Mouse (Mus musculus) heart, embryonic 16.5 days (tissue): ENCODE results near the gene Eif4g3. TPM values are rescaled to one million over a fixed set of nuclear protein-coding genes. Genes with fewer than 3 reads are reported as not detected.
A peak's percentile ranks its signal among the peaks of the same experiment; 100 is the strongest.

Experiments used
- ATAC-seq: fragments of 200-750 bp; cut with Nextera tagmentation; replicated peaks from 2 replicates; pipeline ENCODE4 v1.8.0; 2017; ENCODE audit warnings: moderate number of reproducible peaks; ENCODE audit not compliant: insufficient read depth, low FRiP score; ENCODE audit errors: extremely low read depth
- H3K27ac ChIP-seq: fragments of 300-500 bp; sonication (generic); 2 replicates; pipeline ENCODE4 v1.5.1; 2014; ENCODE audit warnings: mild to moderate bottlenecking, low read length, control low read depth, moderate library complexity
- H3K27me3 ChIP-seq: fragments of 300-500 bp; sonication (generic); 2 replicates; pipeline ENCODE4 v1.6.1; 2014; ENCODE audit warnings: low read length, mixed read lengths; ENCODE audit not compliant: control insufficient read depth, insufficient read depth
- H3K36me3 ChIP-seq: fragments of 300-500 bp; sonication (generic); 2 replicates; pipeline ENCODE4 v1.6.1; 2014; ENCODE audit not compliant: control insufficient read depth, insufficient read depth
- H3K4me1 ChIP-seq: fragments of 300-500 bp; sonication (generic); 2 replicates; pipeline ENCODE4 v1.6.1; 2014; ENCODE audit warnings: low read length, mixed read lengths; ENCODE audit not compliant: control insufficient read depth, insufficient read depth
- H3K4me2 ChIP-seq: fragments of 300-500 bp; sonication (generic); 2 replicates; pipeline ENCODE4 v1.6.1; 2014; ENCODE audit warnings: low read depth, mild to moderate bottlenecking, control low read depth, low read length
- H3K4me3 ChIP-seq: fragments of 300-500 bp; sonication (generic); 2 replicates; pipeline ENCODE4 v1.5.1; 2014; ENCODE audit warnings: mild to moderate bottlenecking, control low read depth, low read length
- H3K9ac ChIP-seq: fragments of 300-500 bp; sonication (generic); 2 replicates; pipeline ENCODE4 v1.6.1; 2014; ENCODE audit warnings: low read length, control low read depth
- H3K9me3 ChIP-seq: fragments of 300-500 bp; sonication (generic); replicated peaks from 2 replicates; pipeline ENCODE4 v1.6.1; 2016; ENCODE audit warnings: low read length; ENCODE audit not compliant: control insufficient read depth
- whole genome bisulfite sequencing: fragments of 180-500 bp; shearing (Covaris S2); extraction: QIAGEN DNeasy Blood & Tissue Kit; methylation state at CpG from one replicate; pipeline ENCODE4 v1.1.7; 2014; 5-methylcytosine and 5-hydroxymethylcytosine counted together
- polyA plus RNA-seq: library from polyadenylated mRNA; unstranded; fragments of >200 nt; fragmentation: Nextera tagmentation; extraction: Ambion mirVana; gene quantifications from 2 replicates; pipeline ENCODE4 v1.2.1, GENCODE M21; 2015

Eif4g3 gene
- polyA plus RNA-seq, 1 experiment from 2014 or later, result 18.9 TPM

DNA sequence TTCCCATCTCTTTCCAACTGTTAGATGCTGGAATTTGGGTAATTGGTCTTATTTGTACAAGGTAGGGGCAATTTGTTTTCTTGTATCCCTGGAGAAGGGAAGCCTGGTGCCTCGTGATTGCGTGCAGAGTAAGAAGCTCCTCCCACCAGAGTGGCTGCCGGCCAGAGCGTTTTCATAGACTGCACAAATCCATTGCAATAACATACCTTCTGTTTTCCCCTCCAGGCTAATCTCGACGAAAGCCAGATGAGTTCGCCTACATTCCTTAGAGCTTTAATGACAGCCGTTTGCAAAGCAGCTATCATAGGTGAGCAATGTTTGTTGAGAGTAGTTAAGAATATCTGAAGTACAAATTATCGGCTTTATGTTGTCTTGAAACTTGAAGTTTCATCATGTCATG, 208.9 kb downstream of the Eif4g3 start:
- no peak for ATAC-seq
- no peak overlapping the region for H3K9ac ChIP-seq
- H3K9me3 ChIP-seq, result no peaks in the 10 kb centered on the region
- 46% methylated on average over 9 of the region's 9 CpGs for WGBS
- H3K27ac ChIP-seq, result no peak overlapping the region
- H3K4me2 ChIP-seq, result no peak overlapping the region
- peaks cover 51% of the 10 kb centered on the region for H3K36me3 ChIP-seq
- no peaks in the 10 kb centered on the region for H3K27me3 ChIP-seq
- H3K4me3 ChIP-seq, result no peak overlapping the region
- H3K4me1 ChIP-seq, result no peaks in the 10 kb centered on the region

DNA sequence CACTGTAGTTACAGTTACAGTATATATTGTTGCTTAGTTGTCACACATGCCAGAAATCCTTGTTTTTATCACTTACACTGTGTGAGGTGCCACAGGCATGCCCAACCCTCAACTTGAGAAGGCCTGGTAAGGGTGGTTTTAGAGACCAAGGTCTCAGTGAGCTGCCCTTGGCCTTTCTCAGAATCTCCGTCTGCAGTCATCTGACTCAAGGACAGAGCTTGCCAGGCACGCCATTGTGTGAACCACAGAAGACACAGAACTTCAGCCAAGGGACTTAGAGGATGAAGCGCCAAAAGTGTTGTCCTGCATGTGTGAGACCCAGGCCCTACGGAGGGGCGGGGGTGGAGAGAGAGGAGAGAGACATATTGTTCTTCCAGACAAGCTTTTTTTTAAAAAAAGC, 217.3 kb downstream of the Eif4g3 start:
- ATAC-seq, result no peak
- Histone ChIP-seq H3K9ac (no peak overlapping the region), H3K36me3 (peaks cover 38% of the 10 kb centered on the region), H3K4me3 (no peak overlapping the region), H3K27me3 (no peaks in the 10 kb centered on the region), H3K4me1 (no peaks in the 10 kb centered on the region), H3K9me3 (no peaks in the 10 kb centered on the region), H3K27ac (no peak overlapping the region), H3K4me2 (no peak overlapping the region)
- 91% methylated on average over 5 of the region's 5 CpGs for WGBS

DNA sequence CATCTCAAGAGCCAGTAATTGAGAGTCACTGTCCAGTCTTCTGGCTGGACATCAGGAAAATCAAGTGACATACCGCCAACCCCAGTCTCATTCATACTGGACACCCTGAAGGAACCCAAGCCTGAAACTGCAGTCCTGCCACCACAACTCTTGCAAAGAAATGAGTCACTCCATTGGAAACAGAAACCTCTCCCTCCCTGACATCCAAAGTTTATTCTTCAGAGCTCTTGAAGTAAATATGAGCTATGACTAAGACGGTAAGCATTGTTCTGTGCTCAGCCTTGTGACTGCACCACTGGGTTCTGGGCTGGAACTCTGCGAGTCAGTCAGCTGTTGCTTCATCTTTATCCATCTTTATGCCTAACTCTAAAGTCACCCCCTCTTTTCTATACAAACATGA, 221.0 kb downstream of the Eif4g3 start:
- WGBS, result 75% methylated on average over 3 of the region's 3 CpGs
- Histone ChIP-seq H3K36me3 (peaks cover 10% of the 10 kb centered on the region), H3K4me2 (no peak overlapping the region), H3K4me1 (peaks cover 16% of the 10 kb centered on the region), H3K27ac (no peak overlapping the region), H3K9me3 (no peaks in the 10 kb centered on the region), H3K27me3 (no peaks in the 10 kb centered on the region), H3K9ac (no peak overlapping the region), H3K4me3 (no peak overlapping the region)
- ATAC-seq, result no peak

DNA sequence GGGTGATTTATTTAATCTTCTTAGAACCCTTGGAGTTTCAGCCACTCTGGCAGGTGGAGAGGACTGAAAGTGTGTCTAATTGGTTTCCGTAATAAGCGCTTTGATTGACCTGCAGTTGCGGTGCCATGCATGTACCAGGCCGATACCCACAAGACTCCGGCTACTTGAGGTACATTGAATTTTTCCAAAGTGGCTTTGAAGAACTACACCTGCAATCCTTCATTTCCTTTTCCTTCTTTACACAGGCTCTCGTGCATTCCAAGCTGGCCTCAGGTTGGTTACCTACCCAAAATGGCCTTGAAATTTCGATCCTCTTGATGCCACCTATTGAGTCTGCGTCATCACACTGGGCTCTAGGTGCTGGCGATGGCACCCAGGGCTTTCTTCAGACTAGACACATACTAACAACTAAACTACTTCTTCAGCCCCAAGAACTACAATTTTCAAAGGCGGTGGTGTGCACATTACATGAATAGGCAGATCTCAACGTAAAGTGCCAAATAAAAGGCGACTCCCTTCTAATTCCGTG, 222.9 kb downstream of the Eif4g3 start:
- no peaks in the 10 kb centered on the region for H3K36me3 ChIP-seq
- H3K27ac ChIP-seq, result peak overlapping the region; percentile 99
- H3K9me3 ChIP-seq, result no peaks in the 10 kb centered on the region
- H3K4me2 ChIP-seq, result peak overlapping the region; percentile 79
- no peaks in the 10 kb centered on the region for H3K27me3 ChIP-seq
- H3K4me3 ChIP-seq, result peak overlapping the region; percentile 94
- WGBS, result 49% methylated on average over 13 of the region's 13 CpGs
- peak overlapping the region; percentile 96 for H3K9ac ChIP-seq
- no peak for ATAC-seq
- H3K4me1 ChIP-seq, result peaks cover 28% of the 10 kb centered on the region

DNA sequence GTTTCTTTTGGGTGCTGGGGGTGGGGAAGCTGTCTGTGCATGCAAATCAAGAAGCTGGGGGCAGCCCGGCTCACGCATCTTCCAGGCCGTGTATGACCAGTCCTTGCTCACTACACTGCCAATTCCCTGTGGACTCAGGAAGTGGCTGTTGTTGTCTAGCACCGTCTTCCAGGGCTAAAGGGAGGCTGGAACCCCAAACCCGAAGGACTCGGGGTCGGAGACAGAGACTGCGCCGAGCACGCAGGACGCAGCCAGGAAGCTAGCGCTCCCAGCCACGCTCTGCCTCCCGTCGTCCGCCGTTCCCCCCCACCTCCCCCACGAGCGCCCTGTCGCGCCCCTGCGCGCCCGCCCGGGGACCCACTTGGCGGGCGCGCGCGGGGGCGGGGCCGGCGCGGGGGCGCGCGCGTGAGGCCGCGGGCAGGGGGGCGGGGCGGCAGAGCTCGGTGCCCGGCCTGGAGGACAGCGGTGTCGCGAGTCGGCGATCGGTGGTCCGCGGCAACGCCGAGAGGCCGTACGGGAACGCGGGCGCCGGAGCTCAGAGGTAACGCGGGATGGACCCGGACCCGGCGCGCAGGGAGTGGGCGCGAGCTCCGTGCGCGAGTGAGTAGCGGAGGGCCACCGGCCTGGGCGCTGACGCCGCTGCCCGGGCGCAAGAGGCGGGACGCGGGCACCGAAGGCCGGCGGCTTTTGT, 223.5 kb downstream of the Eif4g3 start, which contains the start of gene Hp1bp3:
Gene Hp1bp3, plus strand, starts transcription at position 97 of the 691 bp plus-strand sequence.
- peak; percentile 63 for ATAC-seq
- Histone ChIP-seq H3K4me3 (peak within 1 kb of the TSS; percentile 94), H3K27me3 (no peaks in the 10 kb centered on the region), H3K4me1 (peaks cover 28% of the 10 kb centered on the region), H3K27ac (peak within 1 kb of the TSS; percentile 99), H3K9ac (peak within 1 kb of the TSS; percentile 99), H3K4me2 (peak within 1 kb of the TSS; percentile 79), H3K9me3 (no peaks in the 10 kb centered on the region), H3K36me3 (no peaks in the 10 kb centered on the region)
- WGBS, result under 1% methylated on average over 82 of the region's 84 CpGs

GRCm38 (mm10) chr4:138216891-138217392, 224.1 kb downstream of the Eif4g3 start:
- no peaks in the 10 kb centered on the region for H3K27me3 ChIP-seq
- peak overlapping the region; percentile 94 for H3K4me3 ChIP-seq
- peak overlapping the region; percentile 99 for H3K9ac ChIP-seq
- peak overlapping the region; percentile 79 for H3K4me2 ChIP-seq
- peak overlapping the region; percentile 99 for H3K27ac ChIP-seq
- peak; percentile 98 for ATAC-seq
- WGBS, result under 1% methylated on average over 60 of the region's 68 CpGs
- peaks cover 28% of the 10 kb centered on the region for H3K4me1 ChIP-seq
- H3K9me3 ChIP-seq, result no peaks in the 10 kb centered on the region
- H3K36me3 ChIP-seq, result peaks cover under 1% of the 10 kb centered on the region; the same call in 1 of the 2 replicates

DNA sequence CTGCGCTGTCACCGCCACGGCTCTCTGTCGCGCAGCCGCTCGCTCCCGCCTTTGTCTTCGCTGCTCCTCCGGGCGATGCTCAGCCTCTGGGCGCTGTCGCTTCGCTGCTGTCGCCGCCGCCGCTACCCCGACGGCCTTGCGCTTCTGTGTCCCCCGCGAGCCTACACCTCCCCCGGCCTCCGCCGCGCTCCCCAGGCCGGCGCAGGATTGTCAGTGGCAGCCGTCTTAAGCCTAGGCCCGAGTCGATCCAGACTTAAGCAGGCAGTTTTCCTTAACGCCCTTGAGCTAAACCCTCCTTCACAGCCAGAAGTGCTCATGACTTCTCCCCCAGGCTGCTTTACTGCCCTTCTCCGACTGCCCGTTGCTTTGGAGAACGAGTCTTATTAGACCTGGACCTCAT, 224.6 kb downstream of the Eif4g3 start:
- WGBS, result under 1% methylated on average over 36 of the region's 36 CpGs
- peak; percentile 5 for ATAC-seq
- Histone ChIP-seq H3K9me3 (no peaks in the 10 kb centered on the region), H3K4me3 (peak overlapping the region; percentile 94), H3K27ac (peak overlapping the region; percentile 99), H3K4me1 (peaks cover 28% of the 10 kb centered on the region), H3K36me3 (peaks cover 5% of the 10 kb centered on the region; the same call in 1 of the 2 replicates), H3K9ac (peak overlapping the region; percentile 99), H3K27me3 (no peaks in the 10 kb centered on the region), H3K4me2 (peak overlapping the region; percentile 72)

GRCm38 (mm10) chr4:138217951-138218685, 225.3 kb downstream of the Eif4g3 start:
- Histone ChIP-seq H3K9me3 (no peaks in the 10 kb centered on the region), H3K27me3 (no peaks in the 10 kb centered on the region), H3K4me1 (peaks cover 28% of the 10 kb centered on the region), H3K4me2 (peak overlapping the region; percentile 72), H3K27ac (peak overlapping the region; percentile 99), H3K36me3 (peaks cover 11% of the 10 kb centered on the region), H3K4me3 (peak overlapping the region; percentile 94), H3K9ac (peak overlapping the region; percentile 99)
- 71% methylated on average over 11 of the region's 11 CpGs for WGBS
- ATAC-seq, result no peak

DNA sequence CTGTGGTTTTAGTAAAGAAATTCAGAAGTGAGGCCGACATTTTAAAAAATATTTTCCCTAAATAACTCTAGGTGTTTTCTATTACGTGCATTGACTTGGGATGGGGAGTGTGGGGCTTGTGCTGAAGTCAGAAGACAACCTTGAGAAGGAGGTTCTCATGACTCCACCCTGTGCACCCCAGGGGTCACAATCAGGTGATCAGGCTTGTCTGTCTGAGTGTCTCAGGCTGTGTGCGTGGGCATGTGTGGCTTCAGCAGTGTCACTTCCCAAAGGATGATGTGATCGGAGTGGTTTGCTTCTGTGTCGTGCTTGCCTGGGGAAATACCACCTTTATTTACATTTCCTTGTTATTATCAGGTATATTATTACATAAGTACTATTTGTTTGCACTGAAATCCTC, 226.5 kb downstream of the Eif4g3 start:
- 78% methylated on average over 5 of the region's 5 CpGs for whole genome bisulfite sequencing
- Histone ChIP-seq H3K9me3 (no peaks in the 10 kb centered on the region), H3K9ac (no peak overlapping the region), H3K36me3 (peaks cover 22% of the 10 kb centered on the region), H3K4me2 (0 out of 2 replicates have a peak overlapping the region, but pooled peaks have one; percentile 10), H3K4me1 (peaks cover 28% of the 10 kb centered on the region), H3K4me3 (no peak overlapping the region), H3K27me3 (no peaks in the 10 kb centered on the region), H3K27ac (no peak overlapping the region)
- no peak for ATAC-seq
